Mouse (Mus musculus): ENCODE data around the gene Efhc1. TPM values are rescaled to one million over a fixed set of nuclear protein-coding genes. Genes with fewer than 3 reads are reported as not detected.

Gene Efhc1
- polyA plus RNA-seq, 1 experiment from 2014 or later, result 1.3 TPM

DNA sequence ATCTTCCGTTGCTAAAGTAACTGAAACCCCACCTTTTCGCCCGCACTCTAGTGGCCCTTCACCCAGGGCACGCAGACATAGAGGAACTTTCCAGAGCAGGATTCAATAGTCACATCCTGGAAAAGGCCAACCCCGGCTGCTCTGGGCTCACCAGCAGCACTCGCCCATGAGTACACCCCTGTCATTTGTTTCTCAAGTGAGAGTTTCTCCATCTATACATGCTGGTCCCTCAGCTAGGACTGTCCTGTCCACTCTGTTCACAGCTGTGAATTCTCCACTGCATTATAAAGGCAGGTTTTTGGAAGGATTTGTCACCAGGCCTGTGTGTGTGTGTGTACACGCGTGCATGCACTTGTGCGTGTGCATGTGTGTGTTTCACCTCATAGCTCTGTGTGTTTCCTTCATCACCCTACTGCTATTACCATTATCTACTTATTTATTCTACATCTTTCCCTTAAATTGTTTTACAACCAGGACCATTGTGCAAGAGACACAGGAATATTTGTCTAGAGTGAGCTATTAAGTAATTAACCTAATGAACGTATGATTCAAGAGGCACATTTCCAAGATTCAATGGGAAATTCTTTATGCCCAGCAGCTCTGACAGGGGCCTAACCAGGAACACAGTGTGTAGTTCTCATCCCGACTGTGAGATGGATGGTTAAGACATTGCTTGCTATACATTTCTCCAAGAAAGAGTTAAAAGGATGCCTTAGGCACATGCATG is 81.8 kb downstream of the Efhc1 start:
- 89% methylated on average over 11 of the region's 11 CpGs for WGBS
- DNase-seq (ENCODE audit: low spot score) (no peak), ATAC-seq (ENCODE audit: insufficient read depth, low FRiP score, low TSS enrichment) (no peak)
- H3K36me3 ChIP-seq (ENCODE audit: control insufficient read depth, insufficient read depth, low read length), result no peaks in the 10 kb centered on the region
- no peak overlapping the region for H3K4me3 ChIP-seq (ENCODE audit: low read depth, low read length)
- H3K9ac ChIP-seq (ENCODE audit: low read length), result no peak overlapping the region
- H3K4me2 ChIP-seq (ENCODE audit: low read depth), result no peak overlapping the region
- no peaks in the 10 kb centered on the region for H3K9me3 ChIP-seq (ENCODE audit: control insufficient read depth, low read length)
- no peaks in the 10 kb centered on the region for H3K4me1 ChIP-seq (ENCODE audit: control insufficient read depth, insufficient read depth, low read length)
- no peak overlapping the region for H3K27ac ChIP-seq (ENCODE audit: low read depth, low read length)
- H3K27me3 ChIP-seq (ENCODE audit: control insufficient read depth, insufficient read depth, low read length), result no peaks in the 10 kb centered on the region

DNA sequence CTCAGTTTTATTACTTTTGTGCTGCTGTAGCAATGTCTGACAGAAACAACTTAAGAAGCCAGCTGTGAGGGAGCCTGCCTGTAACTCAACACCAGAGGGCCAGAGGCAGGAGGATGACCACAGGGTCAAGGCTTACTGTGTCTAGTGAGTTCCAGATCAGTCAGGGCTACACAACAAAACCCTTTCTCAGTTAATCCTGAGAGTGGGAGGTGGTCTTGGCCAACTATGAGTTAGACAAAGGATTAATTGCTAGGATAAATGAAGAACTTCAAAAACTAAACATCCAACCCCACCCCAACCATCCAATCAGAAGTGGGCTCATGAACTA is 82.3 kb downstream of the Efhc1 start:
- Histone ChIP-seq H3K27ac (ENCODE audit: low read depth, low read length) (no peak overlapping the region), H3K4me3 (ENCODE audit: low read depth, low read length) (no peak overlapping the region), H3K4me2 (ENCODE audit: low read depth) (no peak overlapping the region), H3K9me3 (ENCODE audit: control insufficient read depth, low read length) (no peaks in the 10 kb centered on the region), H3K4me1 (ENCODE audit: control insufficient read depth, insufficient read depth, low read length) (no peaks in the 10 kb centered on the region), H3K9ac (ENCODE audit: low read length) (no peak overlapping the region), H3K27me3 (ENCODE audit: control insufficient read depth, insufficient read depth, low read length) (no peaks in the 10 kb centered on the region), H3K36me3 (ENCODE audit: control insufficient read depth, insufficient read depth, low read length) (no peaks in the 10 kb centered on the region)
- DNase-seq (ENCODE audit: low spot score) (no peak), ATAC-seq (ENCODE audit: insufficient read depth, low FRiP score, low TSS enrichment) (no peak)

DNA sequence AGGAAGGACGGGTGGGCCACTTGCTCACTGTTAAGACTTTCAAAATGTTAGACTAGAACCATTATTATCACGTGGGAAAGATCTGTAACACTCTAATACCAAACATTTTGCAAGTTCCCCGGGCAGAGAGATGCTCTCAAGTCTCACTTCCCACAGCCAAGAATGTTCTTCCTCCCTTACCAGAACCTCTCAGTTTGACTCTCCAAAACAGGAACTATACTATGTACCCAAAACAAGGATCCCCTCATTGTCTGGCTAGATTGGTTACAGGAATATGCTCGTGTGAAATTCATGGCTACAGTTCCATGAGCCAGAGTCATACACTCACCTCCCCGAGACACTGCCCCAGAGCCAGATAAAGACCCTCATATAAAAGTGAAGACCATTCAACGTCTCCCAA is 84.5 kb downstream of the Efhc1 start:
- no peak for DNase-seq (ENCODE audit: low spot score)
- H3K27ac ChIP-seq (ENCODE audit: low read depth, low read length), result no peak overlapping the region
- no peaks in the 10 kb centered on the region for H3K27me3 ChIP-seq (ENCODE audit: control insufficient read depth, insufficient read depth, low read length)
- no peak overlapping the region for H3K4me3 ChIP-seq (ENCODE audit: low read depth, low read length)
- no peak for ATAC-seq (ENCODE audit: insufficient read depth, low FRiP score, low TSS enrichment)
- no peaks in the 10 kb centered on the region for H3K9me3 ChIP-seq (ENCODE audit: control insufficient read depth, low read length)
- no peak overlapping the region for H3K4me2 ChIP-seq (ENCODE audit: low read depth)
- 82% methylated on average over 6 of the region's 6 CpGs for WGBS
- no peak overlapping the region for H3K9ac ChIP-seq (ENCODE audit: low read length)
- no peaks in the 10 kb centered on the region for H3K36me3 ChIP-seq (ENCODE audit: control insufficient read depth, insufficient read depth, low read length)
- no peaks in the 10 kb centered on the region for H3K4me1 ChIP-seq (ENCODE audit: control insufficient read depth, insufficient read depth, low read length)

DNA sequence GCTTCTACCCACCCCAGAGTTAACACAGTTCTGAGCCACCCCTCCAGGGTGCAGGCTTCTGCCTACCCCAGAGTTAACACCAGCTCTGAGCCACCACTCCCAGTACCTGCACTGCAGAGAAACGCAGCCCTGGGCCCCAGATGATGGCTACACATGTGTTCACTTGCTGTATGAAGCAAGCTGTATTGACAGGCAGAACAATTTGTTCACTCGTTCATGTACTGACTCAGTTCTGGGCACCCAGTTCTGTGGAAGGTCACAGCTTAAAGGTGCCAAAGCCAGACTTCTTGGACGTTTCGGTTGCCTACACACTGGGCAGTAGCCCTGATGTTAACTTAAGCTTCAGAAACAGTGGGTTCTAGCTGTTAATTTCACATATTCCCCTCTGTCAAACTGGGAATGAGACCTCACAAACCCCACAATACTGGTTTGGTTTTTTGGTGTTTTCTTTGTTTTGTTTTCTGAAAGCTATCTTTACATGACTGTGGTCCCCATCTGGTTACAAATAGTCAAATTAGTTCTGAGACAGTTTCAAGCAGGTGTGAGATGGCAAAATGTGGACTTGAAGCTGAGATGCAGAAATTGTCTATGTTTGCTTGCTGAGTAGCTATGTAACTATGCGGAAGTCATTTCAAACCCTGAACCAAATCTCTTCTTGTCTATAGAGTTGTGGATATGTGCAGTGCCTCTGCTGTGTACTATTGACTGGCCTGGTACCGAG is 86.6 kb downstream of the Efhc1 start:
- no peak for ATAC-seq (ENCODE audit: insufficient read depth, low FRiP score, low TSS enrichment)
- H3K27ac ChIP-seq (ENCODE audit: low read depth, low read length), result no peak overlapping the region
- 90% methylated on average over 6 of the region's 6 CpGs for WGBS

DNA sequence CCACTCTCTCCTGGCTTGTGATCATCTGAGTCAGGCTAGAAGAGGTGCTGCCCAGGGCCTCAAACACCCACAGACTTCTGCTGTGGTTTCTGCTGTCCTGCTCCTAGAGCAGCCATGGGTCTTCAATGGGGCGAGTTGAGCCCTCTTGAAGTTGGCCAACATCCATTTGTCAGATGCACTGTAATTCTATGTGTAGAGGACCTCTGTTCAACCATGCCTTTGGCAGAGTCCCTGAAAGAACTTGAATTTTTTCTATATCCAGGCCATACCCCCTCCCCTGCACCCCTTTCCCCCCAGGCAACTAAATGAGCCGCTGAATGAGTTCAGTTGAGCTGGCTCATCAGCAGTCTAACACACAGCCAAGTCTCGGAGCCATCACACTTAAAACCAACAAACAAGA is 88.1 kb downstream of the Efhc1 start:
- H3K4me1 ChIP-seq (ENCODE audit: control insufficient read depth, insufficient read depth, low read length), result no peaks in the 10 kb centered on the region
- DNase-seq (ENCODE audit: low spot score), result no peak
- no peak overlapping the region for H3K27ac ChIP-seq (ENCODE audit: low read depth, low read length)
- no peak for ATAC-seq (ENCODE audit: insufficient read depth, low FRiP score, low TSS enrichment)
- no peaks in the 10 kb centered on the region for H3K9me3 ChIP-seq (ENCODE audit: control insufficient read depth, low read length)
- no peak overlapping the region for H3K4me2 ChIP-seq (ENCODE audit: low read depth)
- H3K9ac ChIP-seq (ENCODE audit: low read length), result no peak overlapping the region
- no peaks in the 10 kb centered on the region for H3K27me3 ChIP-seq (ENCODE audit: control insufficient read depth, insufficient read depth, low read length)
- no peak overlapping the region for H3K4me3 ChIP-seq (ENCODE audit: low read depth, low read length)
- WGBS, result 97% methylated on average over 3 of the region's 3 CpGs
- H3K36me3 ChIP-seq (ENCODE audit: control insufficient read depth, insufficient read depth, low read length), result no peaks in the 10 kb centered on the region

More for the DNA sequence above, 86.6 kb downstream of the Efhc1 start:
- no peaks in the 10 kb centered on the region for H3K4me1 ChIP-seq (ENCODE audit: control insufficient read depth, insufficient read depth, low read length)
- no peak overlapping the region for H3K4me2 ChIP-seq (ENCODE audit: low read depth)
- no peaks in the 10 kb centered on the region for H3K36me3 ChIP-seq (ENCODE audit: control insufficient read depth, insufficient read depth, low read length)
- H3K9me3 ChIP-seq (ENCODE audit: control insufficient read depth, low read length), result no peaks in the 10 kb centered on the region
- no peak for DNase-seq (ENCODE audit: low spot score)
- no peaks in the 10 kb centered on the region for H3K27me3 ChIP-seq (ENCODE audit: control insufficient read depth, insufficient read depth, low read length)
- H3K4me3 ChIP-seq (ENCODE audit: low read depth, low read length), result no peak overlapping the region
- no peak overlapping the region for H3K9ac ChIP-seq (ENCODE audit: low read length)

DNA sequence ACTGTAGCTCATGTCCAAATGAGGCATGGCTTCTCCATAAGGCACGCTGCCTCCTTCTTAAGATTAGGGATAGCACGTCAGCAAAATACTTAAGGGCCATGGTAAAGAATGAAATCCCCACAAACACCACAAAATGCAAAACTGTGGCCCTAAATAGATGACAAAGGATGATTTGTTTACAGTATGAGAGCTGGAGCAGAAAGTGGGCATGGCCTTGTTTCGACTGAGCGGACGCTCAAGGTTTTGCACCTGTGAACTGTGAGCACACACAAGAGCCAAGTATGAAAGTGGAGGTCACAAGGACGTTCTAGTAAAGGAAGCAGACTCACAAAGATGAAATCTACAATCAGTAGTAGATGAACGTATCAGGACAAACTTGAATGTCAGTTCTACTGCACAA is 88.7 kb downstream of the Efhc1 start:
- Histone ChIP-seq H3K4me2 (ENCODE audit: low read depth) (no peak overlapping the region), H3K9ac (ENCODE audit: low read length) (no peak overlapping the region), H3K4me1 (ENCODE audit: control insufficient read depth, insufficient read depth, low read length) (no peaks in the 10 kb centered on the region), H3K27me3 (ENCODE audit: control insufficient read depth, insufficient read depth, low read length) (no peaks in the 10 kb centered on the region), H3K27ac (ENCODE audit: low read depth, low read length) (no peak overlapping the region), H3K36me3 (ENCODE audit: control insufficient read depth, insufficient read depth, low read length) (no peaks in the 10 kb centered on the region), H3K9me3 (ENCODE audit: control insufficient read depth, low read length) (no peaks in the 10 kb centered on the region), H3K4me3 (ENCODE audit: low read depth, low read length) (no peak overlapping the region)
- no peak for DNase-seq (ENCODE audit: low spot score)
- WGBS, result 92% methylated on average over 7 of the region's 7 CpGs
- no peak for ATAC-seq (ENCODE audit: insufficient read depth, low FRiP score, low TSS enrichment)

Other genes starting within 250 kb of the Efhc1 start
- not detected in 2 replicates for gene Il17a, start 220.7 kb upstream of the Efhc1 start, polyA plus RNA-seq (2014; fragmentation: Nextera tagmentation; extraction: Ambion mirVana)
- 0.41 TPM in 1 of 2 replicates, not detected in the other for gene Il17f, start 161.0 kb upstream of the Efhc1 start, polyA plus RNA-seq (2014; fragmentation: Nextera tagmentation; extraction: Ambion mirVana)
- 179 and 199 TPM in 2 replicates for gene Mcm3, start 131.3 kb upstream of the Efhc1 start, polyA plus RNA-seq (2014; fragmentation: Nextera tagmentation; extraction: Ambion mirVana)
- 8.4 TPM in 2 replicates for gene Paqr8, start 61.0 kb upstream of the Efhc1 start, polyA plus RNA-seq (2014; fragmentation: Nextera tagmentation; extraction: Ambion mirVana)
- 6.9 and 7.9 TPM in 2 replicates for gene Tram2, start 127.6 kb downstream of the Efhc1 start, polyA plus RNA-seq (2014; fragmentation: Nextera tagmentation; extraction: Ambion mirVana)